Mouse (Mus musculus) stomach, adult 2 months (tissue): ENCODE results near the gene Foxa3. TPM values are rescaled to one million over a fixed set of nuclear protein-coding genes. Genes with fewer than 3 reads are reported as not detected.

Experiments used
- polyA plus RNA-seq: library from polyadenylated mRNA; depleted of rRNA; stranded (reverse); fragments of >200 nt; gene quantifications from 2 replicates; pipeline ENCODE4 v1.2.3, GENCODE M21; 2012; rRNA removed

Foxa3 gene
- 50.7 and 52.1 TPM in 2 replicates for polyA plus RNA-seq

GRCm38 (mm10) chr7:19023357-19023814, at the start of gene Foxa3:
Gene Foxa3 (minus strand): TSS chr7:19023538.

GRCm38 (mm10) chr7:19054047-19054776, 30.9 kb upstream of the Foxa3 start, which contains the start of gene Rsph6a:
Gene Rsph6a (plus strand): TSS chr7:19054690.

GRCm38 (mm10) chr7:19024096-19024506, 763 bp upstream of the Foxa3 start, which contains the start of gene Sympk:
Gene Sympk (plus strand): TSS chr7:19024377.

GRCm38 (mm10) chr7:19003902-19004630, 19.3 kb downstream of the Foxa3 start, which contains the start of gene Irf2bp1:
Gene Irf2bp1 (plus strand): TSS chr7:19004044.

GRCm38 (mm10) chr7:18990601-18991295, 32.6 kb downstream of the Foxa3 start, which contains the start of gene Mypop:
Gene Mypop (plus strand): TSS chr7:18991245.

GRCm38 (mm10) chr7:18987100-18987499, 36.2 kb downstream of the Foxa3 start, which contains the start of gene Nanos2:
Gene Nanos2 (plus strand): TSS chr7:18987400.

Other genes with a start within 250 kb of the Foxa3 start
- not detected in 2 replicates for gene Psg19, start 225.0 kb downstream of the Foxa3 start, polyA plus RNA-seq
- 0.10 TPM in 1 of 2 replicates, not detected in the other for gene Psg17, start 201.9 kb downstream of the Foxa3 start, polyA plus RNA-seq
- 2.3 and 2.9 TPM in 2 replicates for gene Mill2, start 183.6 kb downstream of the Foxa3 start, polyA plus RNA-seq
- 181 and 289 TPM in 2 replicates for gene Pglyrp1, start 152.2 kb downstream of the Foxa3 start, polyA plus RNA-seq
- 14.5 and 18.4 TPM in 2 replicates for gene Ccdc61, start 113.1 kb downstream of the Foxa3 start, polyA plus RNA-seq
- gene Nova2, start 97.7 kb downstream of the Foxa3 start, polyA plus RNA-seq: 0.28 and 0.38 TPM in 2 replicates
- not detected in 2 replicates for gene Nanos2, start 36.1 kb downstream of the Foxa3 start, polyA plus RNA-seq
- 5.5 and 6.7 TPM in 2 replicates for gene Mypop, start 32.3 kb downstream of the Foxa3 start, polyA plus RNA-seq
- 18.4 and 26.7 TPM in 2 replicates for gene Irf2bp1, start 19.5 kb downstream of the Foxa3 start, polyA plus RNA-seq
- 47.9 and 60.8 TPM in 2 replicates for gene Sympk, start 839 bp upstream of the Foxa3 start, polyA plus RNA-seq
- 0.18 TPM in 1 of 2 replicates, not detected in the other for gene Rsph6a, start 31.2 kb upstream of the Foxa3 start, polyA plus RNA-seq
- gene Dmwd, start 52.7 kb upstream of the Foxa3 start, polyA plus RNA-seq: 21.7 and 24.0 TPM in 2 replicates
- 706 and 850 TPM in 2 replicates for gene Dmpk, start 60.3 kb upstream of the Foxa3 start, polyA plus RNA-seq
- 27.1 and 28.4 TPM in 2 replicates for gene Six5, start 71.1 kb upstream of the Foxa3 start, polyA plus RNA-seq
- gene Gm4969, start 94.8 kb upstream of the Foxa3 start, polyA plus RNA-seq: 0.05 and 0.11 TPM in 2 replicates
- gene Fbxo46, start 96.3 kb upstream of the Foxa3 start, polyA plus RNA-seq: 4.7 and 6.4 TPM in 2 replicates
- gene Qpctl, start 125.8 kb upstream of the Foxa3 start, polyA plus RNA-seq: 7.6 and 10.2 TPM in 2 replicates
- 3.1 and 3.8 TPM in 2 replicates for gene Snrpd2, start 126.2 kb upstream of the Foxa3 start, polyA plus RNA-seq
- 0.16 and 0.48 TPM in 2 replicates for gene Gipr, start 142.6 kb upstream of the Foxa3 start, polyA plus RNA-seq
- 25.7 and 35.9 TPM in 2 replicates for gene Eml2, start 152.9 kb upstream of the Foxa3 start, polyA plus RNA-seq
- 5.0 and 5.8 TPM in 2 replicates for gene Gpr4, start 189.0 kb upstream of the Foxa3 start, polyA plus RNA-seq
- 15.9 and 16.9 TPM in 2 replicates for gene Opa3, start 204.8 kb upstream of the Foxa3 start, polyA plus RNA-seq
- 232 and 302 TPM in 2 replicates for gene Vasp, start 248.3 kb upstream of the Foxa3 start, polyA plus RNA-seq